ENCODE assay signal across 29 mouse cellular contexts in the genomic region with DNA sequence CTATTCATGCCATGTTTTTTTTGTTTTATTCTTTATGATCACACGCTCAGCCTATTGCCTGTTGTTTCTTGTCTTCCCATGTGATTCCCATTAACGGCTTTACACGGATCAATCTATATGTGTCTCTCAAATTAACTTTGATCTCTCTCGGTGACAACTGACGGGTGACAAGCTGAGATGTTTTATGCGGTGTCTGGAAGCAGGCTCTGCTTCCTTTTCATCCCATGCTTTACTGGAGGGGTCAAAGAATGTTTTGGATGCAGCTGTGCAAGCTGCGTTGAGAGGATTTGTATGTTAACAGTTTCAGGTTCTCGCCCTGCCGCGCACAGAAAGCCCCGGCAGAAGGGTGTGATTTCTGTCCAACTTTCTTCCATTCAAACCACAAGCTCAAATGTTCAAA.
DNase-seq lines count a peak whose midpoint lies in the region; ATAC-seq and TF ChIP-seq lines count a peak whose summit lies in the region.
"Had no signal": no experiment of that assay in that cellular context is flagged by ENCODE, and none has a peak within 500 bp of the region (broad histone marks: within the 10 kb centered on the region; RNA-seq: fewer than 3 reads in every experiment).

No protein-coding gene starts in this region.

- no peak overlapping the region for H3K9ac ChIP-seq in embryonic facial prominence, embryonic 14.5 days (ENCODE audit: low read depth, low read length)
- no peak overlapping the region for H3K9ac ChIP-seq in intestine, embryonic 15.5 days
- H3K9ac ChIP-seq in intestine, postnatal 0 days (ENCODE audit: low read depth, low read length), result no peak overlapping the region
- no peak overlapping the region for H3K9ac ChIP-seq in limb, embryonic 11.5 days (ENCODE audit: low read length)
- H3K9ac ChIP-seq: embryonic facial prominence, embryonic 15.5 days; forebrain, embryonic 13.5 days; heart, embryonic 12.5 days; liver, embryonic 14.5 days; stomach, embryonic 15.5 days had no signal

- no peaks in the 10 kb centered on the region for H3K36me3 ChIP-seq in embryonic facial prominence, embryonic 14.5 days (ENCODE audit: control insufficient read depth, insufficient read depth, low read length)
- H3K36me3 ChIP-seq in embryonic facial prominence, embryonic 10.5 days (replicated peaks), result no peaks in the 10 kb centered on the region
- no peaks in the 10 kb centered on the region for H3K36me3 ChIP-seq in intestine, embryonic 15.5 days
- no peaks in the 10 kb centered on the region for H3K36me3 ChIP-seq in intestine, postnatal 0 days (ENCODE audit: control insufficient read depth, insufficient read depth)
- no peaks in the 10 kb centered on the region for H3K36me3 ChIP-seq in limb, embryonic 11.5 days (ENCODE audit: control insufficient read depth, insufficient read depth, low read length)
- H3K36me3 ChIP-seq in kidney, adult 2 months (ENCODE audit: control insufficient read depth, insufficient read depth, low read length), result no peaks in the 10 kb centered on the region
- H3K36me3 ChIP-seq: embryonic facial prominence, embryonic 15.5 days; heart, embryonic 12.5 days; stomach, embryonic 15.5 days had no signal

- WGBS in embryonic facial prominence, embryonic 14.5 days, result 25% methylated on average over 11 of the region's 11 CpGs
- 67% methylated on average over 11 of the region's 11 CpGs for WGBS in embryonic facial prominence, embryonic 10.5 days
- WGBS in intestine, embryonic 15.5 days, result 48% methylated on average over 11 of the region's 11 CpGs
- 63% methylated on average over 11 of the region's 11 CpGs for WGBS in intestine, postnatal 0 days
- 12% methylated on average over 11 of the region's 11 CpGs for WGBS in limb, embryonic 11.5 days
- 50% methylated on average over 11 of the region's 11 CpGs for WGBS in kidney, adult 2 months

- no peak for ATAC-seq in embryonic facial prominence, embryonic 14.5 days (ENCODE audit: low read depth)
- ATAC-seq in intestine, embryonic 15.5 days, result no peak
- no peak for ATAC-seq in intestine, postnatal 0 days
- ATAC-seq in limb, embryonic 11.5 days (ENCODE audit: insufficient number of reproducible peaks, low FRiP score, low TSS enrichment, low read depth), result no peak
- ATAC-seq: forebrain, embryonic 13.5 days; intestine, embryonic 16.5 days had no signal

- H3K9me3 ChIP-seq in embryonic facial prominence, embryonic 14.5 days (ENCODE audit: control insufficient read depth, low read length), result no peaks in the 10 kb centered on the region
- H3K9me3 ChIP-seq in embryonic facial prominence, embryonic 10.5 days, result no peaks in the 10 kb centered on the region
- H3K9me3 ChIP-seq in intestine, embryonic 15.5 days, result no peaks in the 10 kb centered on the region
- no peaks in the 10 kb centered on the region for H3K9me3 ChIP-seq in intestine, postnatal 0 days (ENCODE audit: control insufficient read depth)
- no peaks in the 10 kb centered on the region for H3K9me3 ChIP-seq in limb, embryonic 11.5 days (ENCODE audit: control insufficient read depth, low read length)
- H3K9me3 ChIP-seq: embryonic facial prominence, embryonic 15.5 days; forebrain, embryonic 13.5 days; heart, embryonic 12.5 days; stomach, embryonic 15.5 days had no signal

- peaks cover 22% of the 10 kb centered on the region for H3K4me1 ChIP-seq in embryonic facial prominence, embryonic 14.5 days (ENCODE audit: control insufficient read depth, insufficient read depth, low read length)
- peaks cover 36% of the 10 kb centered on the region for H3K4me1 ChIP-seq in embryonic facial prominence, embryonic 10.5 days
- H3K4me1 ChIP-seq in intestine, embryonic 15.5 days (replicated peaks), result peaks cover 24% of the 10 kb centered on the region
- H3K4me1 ChIP-seq in intestine, postnatal 0 days (replicated peaks; ENCODE audit: control insufficient read depth, insufficient read depth, low read length), result no peaks in the 10 kb centered on the region
- H3K4me1 ChIP-seq in limb, embryonic 11.5 days (ENCODE audit: control insufficient read depth, insufficient read depth, low read length), result peaks cover 41% of the 10 kb centered on the region
- no peaks in the 10 kb centered on the region for H3K4me1 ChIP-seq in kidney, adult 2 months (ENCODE audit: control insufficient read depth, insufficient read depth, low read length)

- H3K27me3 ChIP-seq in embryonic facial prominence, embryonic 14.5 days (replicated peaks; ENCODE audit: control insufficient read depth, insufficient read depth, low read length), result no peaks in the 10 kb centered on the region
- H3K27me3 ChIP-seq in embryonic facial prominence, embryonic 10.5 days (replicated peaks; ENCODE audit: low read depth, poor library complexity, severe bottlenecking), result no peaks in the 10 kb centered on the region
- H3K27me3 ChIP-seq in intestine, embryonic 15.5 days (replicated peaks), result no peaks in the 10 kb centered on the region
- H3K27me3 ChIP-seq in intestine, postnatal 0 days (replicated peaks; ENCODE audit: control insufficient read depth, insufficient read depth, low read length), result no peaks in the 10 kb centered on the region
- no peaks in the 10 kb centered on the region for H3K27me3 ChIP-seq in limb, embryonic 11.5 days (ENCODE audit: control insufficient read depth, insufficient read depth, low read length)
- no peaks in the 10 kb centered on the region for H3K27me3 ChIP-seq in kidney, adult 2 months (replicated peaks; ENCODE audit: control insufficient read depth, insufficient read depth, low read length)
- H3K27me3 ChIP-seq: embryonic facial prominence, embryonic 15.5 days; heart, embryonic 12.5 days; stomach, embryonic 15.5 days had no signal

- TF ChIP-seq CTCF in intestine, postnatal 0 days (IDR thresholded peaks at IDR 0.05; ENCODE audit: low read depth), result no peak
- TF ChIP-seq CTCF in brain, embryonic 14.5 days (IDR thresholded peaks at IDR 0.05; ENCODE audit: borderline replicate concordance, extremely low read depth, insufficient read depth, insufficient read length), result no peak
- TF ChIP-seq CTCF in kidney, adult 2 months (conservative IDR thresholded peaks at IDR 0.05; ENCODE audit: insufficient read depth, insufficient read length, low read depth, low read length), result no peak

- peak; percentile 36 for DNase-seq in embryonic facial prominence, embryonic 14.5 days (ENCODE audit: low spot score)
- DNase-seq in embryonic facial prominence, embryonic 10.5 days (ENCODE audit: low spot score), result no peak
- DNase-seq in brain, embryonic 14.5 days (ENCODE audit: low read depth), result peak; percentile 43
- DNase-seq in limb, embryonic 11.5 days (ENCODE audit: low spot score), result peak; percentile 46
- no peak for DNase-seq in spleen, adult 18-20 months
- no peak for DNase-seq in kidney, adult 2 months
- DNase-seq: cerebellum, adult 11-12 months; cerebellum, postnatal 14 days; heart, postnatal 4 days; kidney, postnatal 14 days; layer of hippocampus, adult 9-11 months; liver; lung, adult 2 months; retina, postnatal 1 day; right cerebral cortex, postnatal 14 days; thymus, adult 18-20 months; thymus, postnatal 25 days had no signal

- no peak for TF ChIP-seq POLR2A in brain, embryonic 14.5 days (IDR thresholded peaks at IDR 0.05; ENCODE audit: borderline replicate concordance, extremely low read depth, insufficient read depth, insufficient read length, poor library complexity, severe bottlenecking)
- no peak for TF ChIP-seq POLR2A in kidney, adult 2 months (IDR thresholded peaks at IDR 0.05; ENCODE audit: low read depth, low read length)

- no peak overlapping the region for H3K4me3 ChIP-seq in embryonic facial prominence, embryonic 14.5 days (ENCODE audit: low read depth, low read length)
- no peak overlapping the region for H3K4me3 ChIP-seq in embryonic facial prominence, embryonic 10.5 days
- H3K4me3 ChIP-seq in intestine, embryonic 15.5 days (replicated peaks), result no peak overlapping the region
- no peak overlapping the region for H3K4me3 ChIP-seq in intestine, postnatal 0 days (ENCODE audit: low read depth, low read length)
- no peak overlapping the region for H3K4me3 ChIP-seq in limb, embryonic 11.5 days (ENCODE audit: low read depth, low read length)
- H3K4me3 ChIP-seq in kidney, adult 2 months (ENCODE audit: insufficient read depth, low read depth, low read length), result no peak overlapping the region
- H3K4me3 ChIP-seq: embryonic facial prominence, embryonic 15.5 days; forebrain, embryonic 13.5 days; heart, adult 2 months; heart, embryonic 12.5 days; myocyte; stomach, embryonic 15.5 days had no signal

- H3K27ac ChIP-seq in embryonic facial prominence, embryonic 14.5 days (replicated peaks; ENCODE audit: low read depth, low read length), result no peak overlapping the region
- no peak overlapping the region for H3K27ac ChIP-seq in embryonic facial prominence, embryonic 10.5 days (replicated peaks)
- peak overlapping the region; percentile 36; the same call in 1 of the 2 replicates for H3K27ac ChIP-seq in intestine, embryonic 15.5 days
- no peak overlapping the region for H3K27ac ChIP-seq in intestine, postnatal 0 days (ENCODE audit: low read depth, low read length)
- H3K27ac ChIP-seq in limb, embryonic 11.5 days (replicated peaks; ENCODE audit: low read depth, low read length), result no peak overlapping the region; the same call in 1 of the 2 replicates
- H3K27ac ChIP-seq in kidney, adult 2 months (ENCODE audit: insufficient read depth, low read depth, low read length), result no peak overlapping the region
- H3K27ac ChIP-seq: embryonic facial prominence, embryonic 15.5 days; forebrain, embryonic 13.5 days; heart, adult 2 months; hindbrain, postnatal 0 days; liver, embryonic 14.5 days; stomach, embryonic 15.5 days had no signal

- H3K4me2 ChIP-seq in embryonic facial prominence, embryonic 14.5 days (ENCODE audit: low read depth, low read length), result no peak overlapping the region
- no peak overlapping the region for H3K4me2 ChIP-seq in intestine, embryonic 15.5 days (replicated peaks)
- H3K4me2 ChIP-seq in intestine, postnatal 0 days (replicated peaks; ENCODE audit: low read depth), result no peak overlapping the region
- H3K4me2 ChIP-seq in limb, embryonic 11.5 days (ENCODE audit: low read depth, severe bottlenecking), result no peak overlapping the region
- H3K4me2 ChIP-seq: embryonic facial prominence, embryonic 15.5 days; forebrain, embryonic 13.5 days; heart, embryonic 12.5 days; midbrain, embryonic 11.5 days; stomach, embryonic 15.5 days had no signal

Comparison
In these comparisons a context has a peak if more than half of its experiments do, and no peak if none do; other contexts are left out.
1. DNase-seq: peak in embryonic facial prominence, embryonic 14.5 days (single experiment), brain, embryonic 14.5 days (single experiment) and limb, embryonic 11.5 days (single experiment); none in embryonic facial prominence, embryonic 10.5 days (single experiment), spleen, adult 18-20 months (0 of 2) and kidney, adult 2 months (single experiment).